Mouse (Mus musculus): ENCODE measurements around the gene Wnt6. TPM values are rescaled to one million over a fixed set of nuclear protein-coding genes. Genes with fewer than 3 reads are reported as not detected.

The Wnt6 gene
- total and polyA plus RNA-seq, 2 experiments from 2014 or later, result 0.11 to 0.88 TPM

- 72% methylated on average over 9 of the region's 9 CpGs for WGBS
- Histone ChIP-seq H3K4me2 (ENCODE audit: low read depth, low read length) (no peak overlapping the region), H3K9ac (replicated peaks; ENCODE audit: low read depth, low read length) (no peak overlapping the region), H3K9me3 (replicated peaks; ENCODE audit: control insufficient read depth, low read length) (no peaks in the 10 kb centered on the region), H3K4me1 (ENCODE audit: control insufficient read depth, insufficient read depth) (no peaks in the 10 kb centered on the region), H3K27ac (ENCODE audit: low read depth) (no peak overlapping the region), H3K4me3 (ENCODE audit: low read depth, low read length) (no peak overlapping the region), H3K27me3 (ENCODE audit: control insufficient read depth, insufficient read depth, low read length) (no peaks in the 10 kb centered on the region), H3K36me3 (replicated peaks; ENCODE audit: control insufficient read depth, insufficient read depth, low read length) (no peaks in the 10 kb centered on the region)
- DNase-seq (ENCODE audit: low spot score) (no peak), ATAC-seq (ENCODE audit: insufficient read depth, low read depth) (no peak)
- TF ChIP-seq CTCF (IDR thresholded peaks at IDR 0.05; ENCODE audit: low read depth), result no peak
- no peak for TF ChIP-seq EP300 (IDR thresholded peaks at IDR 0.05; ENCODE audit: low read depth)
Observed at GRCm38 (mm10) chr1:74830061-74830460, 58.4 kb downstream of the Wnt6 start.

- no peak for DNase-seq (ENCODE audit: low spot score)
- Histone ChIP-seq H3K4me3 (ENCODE audit: low read depth, low read length) (no peak overlapping the region), H3K9me3 (replicated peaks; ENCODE audit: control insufficient read depth, low read length) (no peaks in the 10 kb centered on the region), H3K27ac (ENCODE audit: low read depth) (no peak overlapping the region), H3K27me3 (ENCODE audit: control insufficient read depth, insufficient read depth, low read length) (no peaks in the 10 kb centered on the region), H3K4me2 (ENCODE audit: low read depth, low read length) (no peak overlapping the region), H3K36me3 (replicated peaks; ENCODE audit: control insufficient read depth, insufficient read depth, low read length) (no peaks in the 10 kb centered on the region), H3K4me1 (ENCODE audit: control insufficient read depth, insufficient read depth) (no peaks in the 10 kb centered on the region), H3K9ac (replicated peaks; ENCODE audit: low read depth, low read length) (no peak overlapping the region)
- 66% methylated on average over 3 of the region's 3 CpGs for WGBS
- TF ChIP-seq EP300 (IDR thresholded peaks at IDR 0.05; ENCODE audit: low read depth) (no peak), CTCF (IDR thresholded peaks at IDR 0.05; ENCODE audit: low read depth) (no peak)
- ATAC-seq (ENCODE audit: insufficient read depth, low read depth), result no peak
Observed at GRCm38 (mm10) chr1:74833255-74833654, 61.6 kb downstream of the Wnt6 start.

Other genes starting within 250 kb of the Wnt6 start
- not detected in 2 replicates for gene Plcd4, start 229.0 kb upstream of the Wnt6 start, total RNA-seq (2014; rRNA removed; ENCODE audit: low replicate concordance)
- 0.15 and 0.45 TPM in 2 replicates for gene Plcd4, start 229.0 kb upstream of the Wnt6 start, polyA plus RNA-seq (2015; fragmentation: Nextera tagmentation; extraction: Ambion mirVana)
- gene Usp37, start 227.6 kb upstream of the Wnt6 start, total RNA-seq (2014; rRNA removed; ENCODE audit: low replicate concordance), result 8.0 and 9.0 TPM in 2 replicates
- 7.4 and 8.3 TPM in 2 replicates for gene Usp37, start 227.6 kb upstream of the Wnt6 start, polyA plus RNA-seq (2015; fragmentation: Nextera tagmentation; extraction: Ambion mirVana)
- 5.6 and 6.8 TPM in 2 replicates for gene Zfp142, start 183.6 kb upstream of the Wnt6 start, total RNA-seq (2014; rRNA removed; ENCODE audit: low replicate concordance)
- gene Zfp142, start 183.6 kb upstream of the Wnt6 start, polyA plus RNA-seq (2015; fragmentation: Nextera tagmentation; extraction: Ambion mirVana), result 2.0 and 2.2 TPM in 2 replicates
- gene Bcs1l, start 183.6 kb upstream of the Wnt6 start, total RNA-seq (2014; rRNA removed; ENCODE audit: low replicate concordance), result 15.3 and 26.8 TPM in 2 replicates
- gene Bcs1l, start 183.6 kb upstream of the Wnt6 start, polyA plus RNA-seq (2015; fragmentation: Nextera tagmentation; extraction: Ambion mirVana), result 17.4 and 18.8 TPM in 2 replicates
- gene Rnf25, start 170.5 kb upstream of the Wnt6 start, total RNA-seq (2014; rRNA removed; ENCODE audit: low replicate concordance), result 33.0 and 37.4 TPM in 2 replicates
- 16.0 and 16.5 TPM in 2 replicates for gene Rnf25, start 170.5 kb upstream of the Wnt6 start, polyA plus RNA-seq (2015; fragmentation: Nextera tagmentation; extraction: Ambion mirVana)
- gene Stk36, start 170.4 kb upstream of the Wnt6 start, total RNA-seq (2014; rRNA removed; ENCODE audit: low replicate concordance), result 0.27 and 0.38 TPM in 2 replicates
- gene Stk36, start 170.4 kb upstream of the Wnt6 start, polyA plus RNA-seq (2015; fragmentation: Nextera tagmentation; extraction: Ambion mirVana), result 0.79 and 2.4 TPM in 2 replicates
- gene Ttll4, start 110.1 kb upstream of the Wnt6 start, total RNA-seq (2014; rRNA removed; ENCODE audit: low replicate concordance), result 13.4 and 22.9 TPM in 2 replicates
- gene Ttll4, start 110.1 kb upstream of the Wnt6 start, polyA plus RNA-seq (2015; fragmentation: Nextera tagmentation; extraction: Ambion mirVana), result 3.5 and 4.7 TPM in 2 replicates
- 6.7 and 13.5 TPM in 2 replicates for gene Cyp27a1, start 58.3 kb upstream of the Wnt6 start, total RNA-seq (2014; rRNA removed; ENCODE audit: low replicate concordance)
- gene Cyp27a1, start 58.3 kb upstream of the Wnt6 start, polyA plus RNA-seq (2015; fragmentation: Nextera tagmentation; extraction: Ambion mirVana), result 10.5 and 11.9 TPM in 2 replicates
- 2.4 and 9.6 TPM in 2 replicates for gene Prkag3, start 22.7 kb upstream of the Wnt6 start, total RNA-seq (2014; rRNA removed; ENCODE audit: low replicate concordance)
- 2.0 and 2.5 TPM in 2 replicates for gene Prkag3, start 22.7 kb upstream of the Wnt6 start, polyA plus RNA-seq (2015; fragmentation: Nextera tagmentation; extraction: Ambion mirVana)
- gene Wnt10a, start 19.6 kb downstream of the Wnt6 start, total RNA-seq (2014; rRNA removed; ENCODE audit: low replicate concordance), result not detected in 2 replicates
- gene Wnt10a, start 19.6 kb downstream of the Wnt6 start, polyA plus RNA-seq (2015; fragmentation: Nextera tagmentation; extraction: Ambion mirVana), result not detected in 2 replicates
- not detected in 2 replicates for gene Cdk5r2, start 83.0 kb downstream of the Wnt6 start, total RNA-seq (2014; rRNA removed; ENCODE audit: low replicate concordance)
- gene Cdk5r2, start 83.0 kb downstream of the Wnt6 start, polyA plus RNA-seq (2015; fragmentation: Nextera tagmentation; extraction: Ambion mirVana), result not detected in 2 replicates
- gene Fev, start 113.5 kb downstream of the Wnt6 start, total RNA-seq (2014; rRNA removed; ENCODE audit: low replicate concordance), result not detected in 2 replicates
- gene Fev, start 113.5 kb downstream of the Wnt6 start, polyA plus RNA-seq (2015; fragmentation: Nextera tagmentation; extraction: Ambion mirVana), result 0.23 and 0.34 TPM in 2 replicates
- not detected in 2 replicates for gene Cryba2, start 121.3 kb downstream of the Wnt6 start, total RNA-seq (2014; rRNA removed; ENCODE audit: low replicate concordance)
- not detected in 2 replicates for gene Cryba2, start 121.3 kb downstream of the Wnt6 start, polyA plus RNA-seq (2015; fragmentation: Nextera tagmentation; extraction: Ambion mirVana)
- 0.04 TPM in 1 of 2 replicates, not detected in the other for gene Cfap65, start 163.7 kb downstream of the Wnt6 start, total RNA-seq (2014; rRNA removed; ENCODE audit: low replicate concordance)
- gene Cfap65, start 163.7 kb downstream of the Wnt6 start, polyA plus RNA-seq (2015; fragmentation: Nextera tagmentation; extraction: Ambion mirVana), result 0.05 TPM in 1 of 2 replicates, not detected in the other
- gene Ihh, start 179.8 kb downstream of the Wnt6 start, total RNA-seq (2014; rRNA removed; ENCODE audit: low replicate concordance), result 0.35 TPM in 1 of 2 replicates, not detected in the other
- 0.05 TPM in 2 replicates for gene Ihh, start 179.8 kb downstream of the Wnt6 start, polyA plus RNA-seq (2015; fragmentation: Nextera tagmentation; extraction: Ambion mirVana)

Data from heart, postnatal 0 days (tissue).